Mouse (Mus musculus) lung, embryonic 15.5 days (tissue): Measurements from ENCODE around the gene Arrdc5. TPM values are rescaled to one million over a fixed set of nuclear protein-coding genes. Genes with fewer than 3 reads are reported as not detected.

Experiments
- ATAC-seq: fragments of 200-750 bp; cut with Nextera tagmentation; 2 replicates; pipeline ENCODE4 v1.8.0; 2017; ENCODE audit warnings: moderate number of reproducible peaks, borderline replicate concordance; ENCODE audit not compliant: low FRiP score, low TSS enrichment; ENCODE audit errors: extremely low read depth
- H3K27ac ChIP-seq: fragments of 300-500 bp; sonication (generic); 2 replicates; pipeline ENCODE4 v1.5.1; 2015; ENCODE audit warnings: moderate library complexity, mild to moderate bottlenecking, inconsistent platforms
- H3K27me3 ChIP-seq: fragments of 300-500 bp; sonication (generic); 2 replicates; pipeline ENCODE4 v1.6.1; 2015; ENCODE audit warnings: inconsistent platforms
- H3K36me3 ChIP-seq: fragments of 300-500 bp; sonication (generic); 2 replicates; pipeline ENCODE4 v1.6.1; 2015; ENCODE audit warnings: inconsistent platforms
- H3K4me1 ChIP-seq: fragments of 300-500 bp; sonication (generic); 2 replicates; pipeline ENCODE4 v1.6.1; 2015; ENCODE audit warnings: inconsistent platforms
- H3K4me2 ChIP-seq: fragments of 300-500 bp; sonication (generic); 2 replicates; pipeline ENCODE4 v1.6.1; 2015; ENCODE audit warnings: inconsistent platforms, mild to moderate bottlenecking, moderate library complexity
- H3K4me3 ChIP-seq: fragments of 300-500 bp; sonication (generic); 2 replicates; pipeline ENCODE4 v1.5.1; 2015; ENCODE audit warnings: mild to moderate bottlenecking, inconsistent platforms
- H3K9ac ChIP-seq: fragments of 300-500 bp; sonication (generic); 2 replicates; pipeline ENCODE4 v1.6.1; 2015; ENCODE audit warnings: inconsistent platforms
- H3K9me3 ChIP-seq: fragments of 300-500 bp; sonication (generic); 2 replicates; pipeline ENCODE4 v1.6.1; 2016; ENCODE audit warnings: inconsistent platforms
- WGBS: fragments of 180-500 bp; shearing (Covaris S2); methylation state at CpG from one replicate; pipeline ENCODE4 v1.1.7; 2015; 5-methylcytosine and 5-hydroxymethylcytosine counted together
- polyA plus RNA-seq: library from polyadenylated mRNA; unstranded; fragments of >200 nt; fragmentation: Nextera tagmentation; extraction: Ambion mirVana; gene quantifications from 2 replicates; pipeline ENCODE4 v1.2.1, GENCODE M21; 2015

Arrdc5 gene
- polyA plus RNA-seq, 1 experiment from 2014 or later, result not detected

DNA sequence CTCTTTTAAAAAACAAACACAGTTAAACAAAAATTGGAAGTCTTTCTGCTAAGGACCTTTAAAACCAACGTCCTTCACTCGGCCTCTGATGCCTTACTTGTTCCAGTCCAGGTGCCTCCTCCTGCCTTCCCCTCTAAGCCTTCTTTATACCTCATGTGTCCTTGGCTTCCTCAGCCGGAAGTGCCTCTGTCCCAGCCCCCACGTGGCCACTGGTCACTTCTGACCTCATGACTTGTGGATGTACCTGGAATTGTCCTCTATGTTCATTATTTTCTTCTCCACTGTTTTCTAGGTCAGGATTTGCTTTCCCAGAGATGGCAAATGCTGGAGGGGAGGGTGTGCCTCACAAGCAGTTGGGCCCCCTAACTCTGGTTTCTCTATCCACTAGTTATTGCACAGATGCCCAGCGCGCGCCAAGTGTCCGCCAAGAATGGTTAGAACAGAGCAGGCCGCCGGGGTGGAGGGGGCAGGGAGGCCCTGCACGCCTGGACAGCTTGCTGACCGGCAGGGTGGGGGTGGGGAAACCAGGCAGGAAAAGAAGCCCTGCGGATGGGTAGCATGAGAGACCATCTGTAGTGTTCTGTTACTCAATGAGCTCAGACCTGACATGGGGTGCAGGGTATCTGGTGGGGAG, 2.4 kb upstream of the Arrdc5 start:
- Histone ChIP-seq H3K9me3 (no peaks in the 10 kb centered on the region), H3K36me3 (0 out of 2 replicates have a peak, but pooled peaks cover 6% of the 10 kb centered on the region), H3K4me3 (peak overlapping the region; percentile 74), H3K27me3 (no peaks in the 10 kb centered on the region), H3K4me1 (peaks cover 37% of the 10 kb centered on the region), H3K27ac (peak overlapping the region; percentile 94), H3K9ac (peak overlapping the region; percentile 21), H3K4me2 (peak overlapping the region; percentile 96)
- peak; percentile 24; the same call in 1 of the 2 replicates for ATAC-seq
- WGBS, result 25% methylated on average over 13 of the region's 13 CpGs

DNA sequence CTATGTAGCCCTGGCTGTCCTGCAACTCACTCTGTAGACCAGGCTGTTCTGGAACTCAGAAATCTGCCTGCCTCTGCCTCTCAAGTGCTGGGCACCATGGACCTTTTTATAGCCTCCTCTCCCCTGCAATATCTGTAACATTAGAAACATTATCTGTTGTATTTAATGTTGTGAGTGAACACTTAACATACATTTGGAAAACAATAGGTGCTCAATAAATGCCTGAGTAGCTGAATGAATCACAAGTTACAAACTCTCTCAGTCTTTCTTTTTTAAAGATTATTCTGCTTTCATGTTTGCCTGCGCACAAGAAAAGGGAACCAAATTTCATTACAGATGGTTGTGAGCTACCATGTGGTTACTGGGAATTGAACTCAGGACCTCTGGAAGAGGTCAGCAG, 1.8 kb downstream of the Arrdc5 start:
- Histone ChIP-seq H3K36me3 (no peaks in the 10 kb centered on the region), H3K4me1 (peaks cover 9% of the 10 kb centered on the region), H3K4me2 (no peak overlapping the region), H3K27me3 (no peaks in the 10 kb centered on the region), H3K27ac (no peak overlapping the region), H3K4me3 (no peak overlapping the region), H3K9ac (no peak overlapping the region), H3K9me3 (no peaks in the 10 kb centered on the region)
- 94% methylated on average over 1 of the region's 1 CpGs for WGBS
- no peak for ATAC-seq

DNA sequence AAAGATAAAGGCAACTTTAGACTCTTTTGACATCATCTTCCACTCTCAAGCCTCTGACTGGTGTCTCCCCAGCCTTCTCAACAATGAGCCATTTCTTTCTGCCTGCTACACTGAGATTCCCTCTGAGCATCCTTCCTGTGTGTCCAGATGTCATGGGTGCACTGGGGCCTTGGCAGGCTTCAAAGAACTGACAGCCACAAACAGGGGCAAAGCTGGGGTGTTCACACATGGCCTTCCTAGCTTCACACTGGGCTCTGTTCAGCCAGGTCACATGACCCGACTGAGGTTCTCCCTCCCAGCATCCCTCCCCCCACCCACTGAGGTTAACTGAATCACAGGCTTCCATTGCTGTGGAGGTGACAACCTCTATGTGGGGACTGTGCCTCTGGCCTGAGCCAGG, 3.9 kb downstream of the Arrdc5 start:
- Histone ChIP-seq H3K9me3 (no peaks in the 10 kb centered on the region), H3K9ac (no peak overlapping the region), H3K4me1 (peaks cover 6% of the 10 kb centered on the region), H3K27ac (no peak overlapping the region), H3K27me3 (no peaks in the 10 kb centered on the region), H3K4me2 (no peak overlapping the region), H3K36me3 (no peaks in the 10 kb centered on the region), H3K4me3 (no peak overlapping the region)
- 59% methylated on average over 1 of the region's 1 CpGs for WGBS
- no peak for ATAC-seq

DNA sequence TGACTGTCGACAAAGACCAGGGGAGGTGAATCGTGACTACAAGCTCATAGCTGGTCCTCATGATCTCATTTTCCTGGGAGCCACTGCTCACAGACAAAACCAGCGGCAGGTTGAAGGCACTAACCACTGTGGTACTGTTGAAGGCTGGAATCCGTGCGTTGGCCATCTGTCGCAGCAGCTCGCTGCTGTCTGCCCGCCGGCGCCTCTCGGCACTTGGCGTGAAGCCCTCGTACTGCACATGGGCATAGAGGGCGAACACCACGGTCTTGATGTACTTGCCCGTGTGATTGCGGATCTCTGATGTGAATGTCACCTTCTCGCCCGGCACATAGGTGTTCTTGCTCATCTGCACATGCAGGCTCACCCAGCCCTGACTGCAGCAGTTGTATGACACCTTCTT, 5.8 kb downstream of the Arrdc5 start:
- no peak overlapping the region for H3K9ac ChIP-seq
- no peak overlapping the region for H3K27ac ChIP-seq
- WGBS, result 84% methylated on average over 19 of the region's 19 CpGs

DNA sequence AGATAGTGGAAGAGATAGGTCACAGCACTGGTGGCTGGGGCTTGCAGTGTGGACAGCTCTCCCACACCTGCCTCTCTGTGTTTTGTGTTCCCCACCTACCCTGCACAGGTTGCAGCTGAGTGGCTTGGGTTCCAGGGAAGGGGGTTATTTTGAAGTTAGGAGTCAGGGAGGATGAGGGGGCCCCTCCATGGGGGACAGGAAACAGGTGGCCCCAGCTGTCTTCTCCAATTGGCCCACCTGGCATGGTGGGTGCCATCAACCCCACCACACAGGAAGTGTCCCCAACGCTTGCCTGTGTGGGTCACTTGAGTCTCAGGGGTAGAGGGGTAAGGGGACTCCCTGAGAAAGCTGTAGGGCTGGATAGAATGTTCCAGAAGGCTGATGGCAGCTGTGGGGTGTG, 6.8 kb downstream of the Arrdc5 start:
- no peak overlapping the region for H3K9ac ChIP-seq
- H3K27ac ChIP-seq, result no peak overlapping the region
- no peaks in the 10 kb centered on the region for H3K36me3 ChIP-seq
- H3K4me2 ChIP-seq, result no peak overlapping the region
- H3K4me1 ChIP-seq, result peaks cover 28% of the 10 kb centered on the region
- no peak for ATAC-seq
- H3K4me3 ChIP-seq, result no peak overlapping the region
- H3K9me3 ChIP-seq, result no peaks in the 10 kb centered on the region
- no peaks in the 10 kb centered on the region for H3K27me3 ChIP-seq
- 42% methylated on average over 1 of the region's 1 CpGs for WGBS

More for the DNA sequence above, 5.8 kb downstream of the Arrdc5 start:
- no peaks in the 10 kb centered on the region for H3K36me3 ChIP-seq
- H3K4me2 ChIP-seq, result no peak overlapping the region
- H3K4me1 ChIP-seq, result peaks cover 18% of the 10 kb centered on the region
- no peaks in the 10 kb centered on the region for H3K9me3 ChIP-seq
- no peaks in the 10 kb centered on the region for H3K27me3 ChIP-seq
- no peak for ATAC-seq
- H3K4me3 ChIP-seq, result no peak overlapping the region

DNA sequence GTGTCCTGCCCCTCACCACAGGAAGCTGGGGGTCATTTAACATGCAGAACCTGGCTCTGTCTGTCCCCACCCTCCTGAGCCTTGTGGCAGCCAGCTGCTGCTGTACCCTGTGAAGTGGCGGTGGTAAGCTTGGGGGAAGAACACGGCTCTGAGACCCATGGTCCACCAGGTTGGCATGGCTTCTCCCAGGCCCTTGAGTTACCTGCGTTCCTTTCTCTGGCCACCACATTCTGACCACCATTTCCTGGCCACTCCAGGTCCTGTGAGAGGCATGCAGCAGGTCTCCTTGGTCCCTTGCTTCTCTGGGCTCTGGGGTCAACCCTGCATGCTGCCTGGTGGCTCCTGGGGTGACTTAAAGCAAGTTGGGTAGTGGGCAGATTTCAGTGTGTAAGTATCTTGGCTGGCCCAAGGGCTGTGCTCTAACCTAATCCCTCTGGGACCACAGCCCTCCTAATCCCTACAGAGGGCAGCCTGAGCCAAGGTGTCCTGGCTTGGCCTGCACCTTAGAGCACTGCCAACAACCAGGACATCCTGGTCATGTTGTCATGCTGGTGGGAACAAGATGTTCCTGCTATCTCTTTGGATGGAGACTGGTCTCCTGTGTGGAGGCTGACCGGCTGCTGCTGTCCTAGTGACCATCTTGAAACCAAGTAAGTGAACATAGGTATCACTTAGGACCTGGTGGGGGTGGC, 7.4 kb downstream of the Arrdc5 start, which contains the start of gene Plin3:
TSS of gene Plin3 (minus strand) at position 343 of the 692 bp plus-strand sequence.
- Histone ChIP-seq H3K27ac (peak within 1 kb of the TSS; percentile 97), H3K4me2 (no peak within 1 kb of the TSS), H3K27me3 (no peaks in the 10 kb centered on the region), H3K9me3 (no peaks in the 10 kb centered on the region), H3K4me1 (peaks cover 34% of the 10 kb centered on the region), H3K4me3 (no peak within 1 kb of the TSS), H3K36me3 (no peaks in the 10 kb centered on the region), H3K9ac (no peak within 1 kb of the TSS)
- WGBS, result 83% methylated on average over 4 of the region's 4 CpGs
- no peak for ATAC-seq

DNA sequence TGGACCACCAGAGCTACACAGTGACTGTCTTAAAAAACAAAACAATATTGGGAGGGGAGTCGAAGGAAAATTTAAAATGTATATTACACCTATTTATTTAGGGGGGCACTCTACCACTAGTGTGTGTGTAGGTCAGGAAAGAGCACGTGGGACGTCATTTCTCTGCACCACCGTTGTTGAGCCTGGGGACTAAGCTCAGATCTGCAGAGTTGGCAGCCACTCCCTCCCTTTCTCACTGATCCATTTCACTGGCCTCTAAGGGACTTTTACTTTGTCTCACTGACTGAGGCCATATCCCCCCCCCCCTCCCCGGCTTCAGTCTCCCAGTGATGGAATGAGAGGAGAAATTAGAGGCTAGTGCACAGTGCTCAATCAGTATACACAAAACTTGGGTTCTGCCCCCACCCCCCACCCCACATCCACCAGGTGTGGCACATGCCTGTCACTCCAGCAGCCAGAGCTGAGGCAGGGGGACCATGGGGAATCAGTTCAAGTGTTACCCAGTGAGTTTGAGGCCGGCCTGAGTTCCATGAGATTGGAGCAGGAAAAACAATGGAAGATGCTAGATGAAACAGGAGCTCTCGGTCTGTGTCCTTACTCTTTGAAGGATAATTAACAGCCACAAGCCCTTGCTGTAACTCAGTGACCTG, 8.1 kb downstream of the Arrdc5 start:
- Histone ChIP-seq H3K36me3 (no peaks in the 10 kb centered on the region), H3K4me3 (0 out of 2 replicates have a peak overlapping the region, but pooled peaks have one; percentile 60), H3K27me3 (no peaks in the 10 kb centered on the region), H3K9me3 (no peaks in the 10 kb centered on the region), H3K27ac (peak overlapping the region; percentile 97), H3K9ac (no peak overlapping the region), H3K4me1 (peaks cover 41% of the 10 kb centered on the region), H3K4me2 (no peak overlapping the region)
- no peak for ATAC-seq
- 76% methylated on average over 7 of the region's 7 CpGs for WGBS

DNA sequence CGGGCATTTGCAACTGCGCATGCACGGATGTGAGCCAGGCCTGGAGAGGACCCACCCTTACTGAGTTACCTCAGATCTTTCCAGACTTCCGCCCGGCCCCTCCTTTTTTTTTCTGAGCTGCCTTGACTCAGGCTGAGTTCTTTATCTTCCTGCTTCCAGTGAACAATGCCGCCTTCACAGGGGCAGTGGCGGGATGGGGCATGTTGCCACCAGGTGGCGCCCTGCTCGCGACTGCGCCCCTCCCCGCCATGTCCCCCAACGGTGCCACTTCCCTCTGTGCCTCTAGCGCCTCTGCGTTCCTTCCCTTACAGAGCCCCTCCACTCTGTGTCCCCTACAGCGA, 8.9 kb downstream of the Arrdc5 start:
- peak; percentile 90 for ATAC-seq
- under 1% methylated on average over 16 of the region's 16 CpGs for WGBS
- Histone ChIP-seq H3K4me3 (peak overlapping the region; percentile 60), H3K27ac (peak overlapping the region; percentile 97), H3K4me2 (peak overlapping the region; percentile 79), H3K36me3 (peaks cover 4% of the 10 kb centered on the region), H3K27me3 (no peaks in the 10 kb centered on the region), H3K9me3 (no peaks in the 10 kb centered on the region), H3K4me1 (peaks cover 44% of the 10 kb centered on the region), H3K9ac (peak overlapping the region; percentile 39)

DNA sequence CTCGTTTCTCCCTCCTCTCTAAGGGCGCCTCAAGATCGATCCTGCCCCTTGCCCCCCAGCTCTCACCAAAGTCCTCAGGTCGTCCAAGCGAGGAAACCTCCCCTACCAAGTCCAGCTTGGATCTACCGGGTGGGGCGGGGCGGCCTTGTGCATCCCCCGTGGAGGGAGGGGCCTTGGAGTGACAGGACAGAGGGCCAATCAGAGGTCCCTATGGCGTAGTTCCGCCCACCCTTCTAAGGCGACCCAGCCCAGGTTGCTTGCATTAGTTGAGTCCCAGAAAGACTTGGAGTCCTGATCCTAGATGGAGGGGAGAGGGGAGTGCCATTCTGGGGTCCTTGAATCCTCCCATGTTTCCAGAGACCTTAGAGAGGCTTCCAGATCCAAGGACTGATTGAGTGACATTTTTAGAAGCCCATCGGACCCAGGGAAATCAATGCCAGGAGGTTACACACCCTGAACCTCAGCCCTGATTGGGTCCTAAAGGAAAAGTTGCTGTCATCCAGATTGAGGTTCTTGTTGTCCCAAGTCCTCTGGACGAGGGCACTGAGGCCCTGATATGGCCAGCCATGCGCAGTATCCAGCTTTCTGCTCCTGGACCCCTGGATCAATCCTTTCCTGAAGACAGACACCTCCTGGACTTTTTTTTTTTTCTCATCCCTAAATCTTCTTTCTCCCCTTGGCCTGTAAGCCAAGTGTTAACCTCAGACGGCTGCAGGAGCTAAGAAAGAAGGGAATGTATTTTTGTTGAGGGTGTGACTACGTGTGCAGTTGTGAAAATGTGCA, 9.5 kb downstream of the Arrdc5 start:
- WGBS, result 4% methylated on average over 17 of the region's 17 CpGs
- peaks cover 10% of the 10 kb centered on the region for H3K36me3 ChIP-seq
- peak; percentile 91 for ATAC-seq
- H3K4me1 ChIP-seq, result peaks cover 44% of the 10 kb centered on the region
- H3K27ac ChIP-seq, result peak overlapping the region; percentile 97
- no peaks in the 10 kb centered on the region for H3K27me3 ChIP-seq
- peak overlapping the region; percentile 79 for H3K4me2 ChIP-seq
- H3K9me3 ChIP-seq, result no peaks in the 10 kb centered on the region
- H3K9ac ChIP-seq, result peak overlapping the region; percentile 55
- peak overlapping the region; percentile 60 for H3K4me3 ChIP-seq

DNA sequence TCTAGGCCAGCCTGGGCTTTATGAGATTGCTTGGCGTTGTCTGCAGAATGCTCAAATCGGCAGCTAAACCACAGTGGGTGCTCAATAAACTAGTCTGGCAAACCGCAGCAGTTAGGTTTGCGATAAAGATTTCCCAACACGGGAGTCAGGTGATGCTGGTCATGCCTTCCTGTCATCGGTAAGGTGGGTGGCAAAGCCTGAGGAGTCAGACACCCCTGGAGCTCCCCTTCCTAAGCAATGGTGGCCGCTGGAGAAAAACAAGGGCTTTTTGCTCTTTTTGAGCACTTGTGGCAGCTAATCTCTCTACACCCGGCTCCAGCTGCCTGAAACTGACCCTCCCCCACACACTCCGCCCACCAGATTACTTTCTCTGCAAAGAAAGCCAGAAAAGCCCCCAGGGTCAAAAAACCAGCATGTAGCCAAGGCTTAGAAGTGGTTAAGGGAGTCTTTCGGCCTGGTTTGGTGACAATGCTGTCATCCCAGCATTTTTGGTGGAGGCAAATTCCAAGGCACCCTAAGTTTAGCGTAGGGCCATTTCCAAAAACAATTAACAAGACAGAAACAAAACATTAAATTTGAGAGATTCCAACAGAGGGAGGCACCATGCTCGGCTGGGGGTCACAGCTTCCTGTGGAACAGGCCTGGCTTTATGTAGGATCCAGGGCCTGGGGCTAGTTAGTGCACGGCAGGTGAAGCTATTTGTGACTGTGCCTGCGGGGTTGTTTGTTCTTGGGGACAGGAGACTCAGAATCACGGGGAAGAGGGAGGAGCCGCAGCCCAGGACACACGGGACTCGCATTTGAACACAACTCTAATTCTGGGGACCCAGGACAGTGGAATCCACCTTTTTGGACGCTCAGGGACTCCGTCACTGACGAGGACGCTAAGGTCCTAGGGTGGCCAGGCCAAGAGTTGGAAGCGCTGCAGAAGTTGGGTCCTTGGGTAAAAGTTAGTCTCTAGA, 10.4 kb downstream of the Arrdc5 start:
- WGBS, result 3% methylated on average over 23 of the region's 23 CpGs

DNA sequence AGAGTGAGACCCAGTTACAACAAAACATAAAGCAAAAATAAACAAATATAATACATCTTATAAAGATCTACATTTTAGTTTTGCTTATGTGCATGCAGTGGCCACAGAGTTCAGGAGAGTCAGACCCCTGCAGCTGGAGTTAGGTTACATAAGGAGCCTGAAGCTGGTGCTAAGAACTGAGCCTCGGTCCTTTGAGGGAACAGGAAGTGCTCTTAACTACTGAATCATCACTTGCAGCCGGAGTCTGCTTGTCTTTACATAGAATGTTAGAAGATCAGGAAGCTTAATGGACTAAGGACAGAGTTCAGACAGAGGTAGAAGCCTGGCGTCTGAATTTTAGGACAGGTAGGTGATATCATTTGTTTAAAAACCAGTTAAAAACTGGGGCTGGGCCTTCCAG, 11.2 kb downstream of the Arrdc5 start:
- ATAC-seq, result no peak
- Histone ChIP-seq H3K36me3 (peaks cover 27% of the 10 kb centered on the region), H3K4me3 (peak overlapping the region; percentile 60), H3K4me2 (peak overlapping the region; percentile 79), H3K9ac (peak overlapping the region; percentile 55; the same call in 1 of the 2 replicates), H3K4me1 (peaks cover 44% of the 10 kb centered on the region), H3K27ac (peak overlapping the region; percentile 97), H3K9me3 (no peaks in the 10 kb centered on the region), H3K27me3 (no peaks in the 10 kb centered on the region)
- WGBS, result 22% methylated on average over 3 of the region's 3 CpGs

More for the DNA sequence above, 10.4 kb downstream of the Arrdc5 start:
- Histone ChIP-seq H3K27me3 (no peaks in the 10 kb centered on the region), H3K36me3 (peaks cover 19% of the 10 kb centered on the region), H3K4me3 (peak overlapping the region; percentile 60), H3K9me3 (no peaks in the 10 kb centered on the region), H3K4me2 (peak overlapping the region; percentile 79), H3K27ac (peak overlapping the region; percentile 97), H3K9ac (peak overlapping the region; percentile 55), H3K4me1 (peaks cover 44% of the 10 kb centered on the region)
- no peak for ATAC-seq
